Mouse (Mus musculus): ENCODE measurements around the gene Tmprss4.

DNA sequence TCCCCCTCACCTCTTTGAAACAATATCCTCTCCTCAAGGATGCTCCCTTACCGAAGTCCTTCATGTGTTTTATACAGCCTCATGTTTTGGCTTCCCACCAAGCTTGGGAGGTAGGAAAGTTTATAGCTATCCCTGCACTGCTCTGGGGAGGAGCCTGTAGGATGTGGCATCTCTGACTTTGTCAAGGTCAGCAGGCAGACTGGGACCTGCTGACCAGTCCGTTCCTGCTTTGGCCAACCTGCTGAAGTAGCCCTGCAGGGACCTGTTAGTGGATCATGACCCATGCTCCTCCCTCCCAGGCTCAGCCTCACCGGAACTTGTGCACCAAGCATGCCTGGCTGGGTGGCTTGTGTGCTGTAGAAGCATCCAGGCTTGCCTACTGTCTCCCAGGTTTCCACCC lies 61.2 kb downstream of the Tmprss4 start:
- TF ChIP-seq CTCF (IDR thresholded peaks at IDR 0.05) (no peak), EP300 (IDR thresholded peaks at IDR 0.05) (no peak)
